Mouse (Mus musculus): ENCODE measurements around the gene Syt13.
A peak's percentile ranks its signal among the peaks of the same experiment; 100 is the strongest.

Syt13 gene

DNA sequence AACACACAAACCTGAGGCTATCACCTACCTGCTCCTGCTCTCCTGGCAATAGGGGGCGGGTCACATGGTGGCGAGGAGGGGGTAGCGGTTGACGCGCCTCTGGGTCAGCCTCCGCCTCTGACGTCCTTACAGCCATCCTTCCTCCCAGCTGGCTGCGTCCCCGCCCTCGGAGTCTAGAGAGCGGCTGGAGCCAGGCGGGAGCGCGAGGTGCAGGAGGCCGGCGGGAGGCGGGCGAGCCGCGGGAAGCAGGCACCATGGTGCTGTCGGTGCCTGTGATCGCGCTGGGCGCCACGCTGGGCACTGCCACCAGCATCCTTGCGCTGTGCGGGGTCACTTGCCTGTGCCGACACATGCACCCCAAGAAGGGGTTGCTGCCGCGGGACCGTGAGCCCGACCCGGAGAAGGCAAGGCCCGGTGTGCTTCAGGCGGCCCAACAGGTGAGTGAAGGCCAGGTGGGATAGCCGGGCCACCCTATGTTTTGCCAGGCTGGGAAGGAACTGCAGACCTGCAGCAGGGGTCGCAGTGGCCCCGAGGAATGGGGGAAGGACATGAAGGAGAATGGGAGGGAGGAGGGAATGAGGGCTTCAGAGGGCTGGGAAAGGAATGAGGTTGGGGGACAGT, at the start of gene Syt13:
TSS of gene Syt13 (plus strand) at position 166 of the 621 bp plus-strand sequence.
- peak; percentile 42 for DNase-seq (ENCODE audit: low spot score)

DNA sequence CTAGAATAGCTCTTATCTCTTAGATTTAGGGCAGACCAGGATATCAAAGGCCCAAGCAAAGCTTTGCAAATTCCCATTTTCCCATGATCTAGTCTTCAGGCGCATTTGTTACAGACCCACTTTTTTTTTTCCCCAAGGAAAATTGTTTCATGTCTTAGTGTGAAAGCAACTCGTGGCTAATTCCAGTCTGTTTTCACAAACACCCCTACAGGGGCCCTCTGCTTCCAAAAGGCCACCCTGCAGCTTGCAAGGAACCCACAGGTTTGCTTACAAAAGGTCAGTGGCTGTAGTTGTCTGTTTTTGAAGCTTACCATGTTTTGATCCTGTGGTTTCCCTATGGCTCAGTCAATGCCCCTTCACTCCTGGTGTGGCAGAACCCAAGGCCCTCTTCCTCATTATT, 48.3 kb upstream of the Syt13 start:
- no peak for DNase-seq (ENCODE audit: low spot score)

DNA sequence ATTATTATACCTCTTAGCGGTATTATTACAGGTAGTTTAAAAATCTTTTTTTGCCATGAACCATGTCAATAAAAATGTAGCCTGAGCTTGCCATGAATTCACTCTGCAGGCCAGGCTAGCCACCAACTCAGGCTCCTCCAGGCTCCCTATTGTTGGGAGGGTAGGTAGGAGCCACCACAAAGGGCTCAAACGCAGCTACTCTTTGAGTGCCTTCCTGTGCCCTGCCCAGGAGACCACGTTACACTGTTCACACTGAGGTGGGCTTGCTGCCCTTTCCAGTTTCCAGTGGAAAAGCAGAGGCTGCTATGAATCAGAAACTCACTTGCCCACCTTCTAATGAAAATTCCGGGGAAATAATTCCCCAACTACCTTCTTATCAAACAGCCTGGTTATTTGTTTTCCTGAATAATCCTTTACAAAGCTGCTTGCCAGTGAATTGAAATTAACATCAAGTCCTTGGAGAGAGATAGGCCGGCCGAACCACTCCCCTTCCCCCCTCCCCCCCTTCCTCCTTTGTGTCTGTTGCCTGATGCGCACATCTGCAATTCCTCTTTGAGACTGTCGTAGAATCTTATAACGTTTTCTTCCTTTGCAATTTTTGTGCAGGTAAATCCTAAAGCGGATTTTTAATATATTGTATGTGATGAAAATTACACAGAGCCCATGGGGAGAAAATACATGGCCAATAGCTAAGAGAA, 44.6 kb upstream of the Syt13 start:
- DNase-seq (ENCODE audit: low spot score), result no peak

DNA sequence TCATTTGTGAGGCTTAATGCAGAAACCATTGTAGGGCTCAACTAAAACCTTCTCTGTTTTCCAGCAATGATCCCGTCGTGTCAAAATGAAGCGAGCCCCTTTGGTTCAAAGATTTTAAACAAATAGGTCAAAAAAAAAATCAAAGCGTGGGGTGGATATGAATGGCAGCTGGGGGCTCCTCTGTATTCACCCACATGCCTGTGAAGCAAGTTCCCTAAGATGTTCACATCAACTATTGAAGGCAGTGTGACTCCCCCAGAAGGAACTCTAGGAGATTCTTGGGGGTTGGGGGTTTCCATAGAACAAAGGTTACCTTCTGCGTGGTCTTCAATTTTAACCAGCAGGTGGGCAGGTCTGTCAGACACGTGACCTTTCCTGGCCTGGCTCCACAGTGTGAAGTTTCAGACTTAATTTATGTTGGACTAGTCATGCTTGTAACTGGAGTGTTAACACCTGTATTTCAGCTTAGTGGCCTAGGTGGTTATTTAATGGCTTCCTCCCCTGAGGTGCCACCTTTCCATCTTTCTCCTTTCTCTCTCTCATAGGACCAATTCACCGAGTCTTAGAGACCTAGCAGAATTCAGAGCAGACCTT, 43.7 kb upstream of the Syt13 start:
- DNase-seq (ENCODE audit: low spot score), result no peak

DNA sequence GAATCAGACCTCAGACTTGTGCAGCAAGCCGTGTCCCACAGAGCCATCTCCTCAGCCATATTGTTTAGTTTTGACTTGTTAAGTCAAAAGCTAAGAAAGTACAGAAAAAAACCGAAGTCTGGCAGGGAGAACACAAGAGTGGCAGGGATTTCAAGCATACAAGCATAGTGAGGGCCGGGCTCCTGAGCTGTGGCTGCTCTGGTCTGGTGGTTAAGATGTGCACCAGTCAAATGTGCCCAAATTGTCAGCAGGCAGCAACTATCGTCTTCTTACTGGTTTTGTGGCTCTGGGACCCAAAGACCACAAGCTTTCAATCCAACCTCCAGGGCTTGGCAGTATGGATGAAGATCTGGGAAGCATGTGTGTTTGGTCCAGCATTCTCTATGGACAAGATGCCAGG, 42.2 kb upstream of the Syt13 start:
- DNase-seq (ENCODE audit: low spot score), result no peak

DNA sequence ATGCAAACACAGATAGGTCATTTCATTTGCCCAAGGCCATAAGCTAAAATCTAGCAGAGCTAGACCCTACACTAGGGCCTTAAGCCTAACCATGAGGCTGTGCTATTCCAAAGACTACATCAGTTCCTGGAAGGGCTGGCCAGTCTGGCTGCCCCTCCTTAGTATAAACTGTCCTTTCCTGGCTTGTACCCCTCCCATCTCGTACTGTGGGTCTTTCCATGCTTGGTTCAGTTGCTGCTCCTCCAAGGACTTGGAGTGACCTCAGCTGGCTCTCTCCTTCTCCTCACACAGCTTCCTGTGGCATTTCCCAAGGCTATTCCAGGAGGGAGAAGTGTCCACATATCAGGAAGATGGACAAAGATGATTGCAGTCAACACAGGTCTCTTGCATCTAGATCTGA, 40.3 kb upstream of the Syt13 start:
- no peak for DNase-seq (ENCODE audit: low spot score)

DNA sequence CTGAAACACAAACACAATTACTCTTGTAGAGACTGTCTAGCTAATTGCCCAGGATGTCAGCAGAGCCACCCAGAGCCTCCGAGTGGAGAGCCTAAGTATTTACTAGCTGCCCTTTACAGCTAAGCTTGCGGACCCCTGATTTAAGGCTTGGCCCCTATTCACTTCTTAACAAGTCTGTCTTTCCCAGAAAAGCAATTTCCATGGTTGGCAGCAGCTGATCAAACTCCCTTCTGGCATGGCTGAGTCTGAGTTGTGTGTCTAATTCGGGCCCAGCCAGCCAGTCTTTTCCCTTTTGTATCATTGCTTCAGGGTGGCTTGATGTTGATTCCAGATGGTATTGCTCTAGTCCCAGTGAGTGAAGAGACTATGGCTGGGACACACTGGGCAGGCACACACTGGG, 37.4 kb upstream of the Syt13 start:
- no peak for DNase-seq (ENCODE audit: low spot score)

DNA sequence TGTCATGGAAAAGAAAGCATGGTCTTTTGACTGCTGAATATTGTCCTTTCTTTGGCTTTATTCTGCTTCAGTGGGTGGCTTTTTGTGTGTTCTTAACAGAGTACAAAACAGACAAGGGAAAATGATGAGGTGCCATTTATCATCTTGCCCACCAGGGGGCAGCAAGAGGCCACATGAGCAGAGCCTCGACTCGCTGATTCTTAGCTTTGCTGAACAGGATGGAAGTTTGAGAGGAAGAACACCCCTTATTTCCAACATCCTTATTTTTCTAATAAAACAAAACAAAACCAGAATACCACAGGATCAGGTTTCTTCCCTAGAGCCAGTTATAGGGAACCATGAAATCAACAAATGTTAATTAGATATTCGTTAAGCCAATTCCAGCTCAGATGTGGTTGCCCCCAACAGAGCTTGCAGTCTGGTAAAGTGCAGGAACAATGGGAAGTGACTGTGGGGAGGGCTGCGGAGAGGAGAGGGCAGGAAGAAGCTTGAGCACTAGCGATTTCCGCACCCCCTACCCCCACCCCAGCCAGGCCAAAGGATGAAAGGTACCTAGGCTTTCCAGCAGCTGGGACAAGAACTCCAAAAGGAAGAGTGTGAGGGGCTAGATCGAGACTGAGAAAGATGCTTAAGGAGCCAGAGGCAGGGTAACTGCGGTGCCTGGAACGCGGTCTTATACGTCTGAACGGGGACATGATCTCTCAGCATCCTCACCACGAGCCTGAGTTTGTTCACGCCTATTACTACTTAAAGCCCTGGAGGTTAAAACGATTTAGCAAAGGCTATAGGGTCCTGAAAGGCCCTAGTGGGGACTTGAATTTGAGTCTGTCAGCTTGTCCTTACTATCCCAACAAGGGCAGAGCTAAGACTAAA, 31.6 kb upstream of the Syt13 start:
- peak; percentile 56 for DNase-seq (ENCODE audit: low spot score)

DNA sequence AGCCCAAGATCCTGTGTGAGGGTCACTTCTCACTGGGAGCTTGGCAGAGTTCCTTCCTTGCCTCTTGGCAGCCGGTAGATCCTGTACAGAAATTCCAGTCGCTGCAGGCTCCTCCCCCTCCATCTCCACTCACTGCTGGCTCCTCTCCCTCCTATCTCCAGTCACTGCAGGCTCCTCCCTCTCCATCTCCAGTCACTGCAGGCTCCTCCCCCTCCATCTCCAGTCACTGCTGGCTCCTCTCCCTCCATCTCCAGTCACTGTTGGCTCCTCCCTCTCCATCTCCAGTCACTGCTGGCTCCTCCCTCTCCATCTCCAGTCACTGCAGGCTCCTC, 31.0 kb upstream of the Syt13 start:
- DNase-seq (ENCODE audit: low spot score), result no peak

DNA sequence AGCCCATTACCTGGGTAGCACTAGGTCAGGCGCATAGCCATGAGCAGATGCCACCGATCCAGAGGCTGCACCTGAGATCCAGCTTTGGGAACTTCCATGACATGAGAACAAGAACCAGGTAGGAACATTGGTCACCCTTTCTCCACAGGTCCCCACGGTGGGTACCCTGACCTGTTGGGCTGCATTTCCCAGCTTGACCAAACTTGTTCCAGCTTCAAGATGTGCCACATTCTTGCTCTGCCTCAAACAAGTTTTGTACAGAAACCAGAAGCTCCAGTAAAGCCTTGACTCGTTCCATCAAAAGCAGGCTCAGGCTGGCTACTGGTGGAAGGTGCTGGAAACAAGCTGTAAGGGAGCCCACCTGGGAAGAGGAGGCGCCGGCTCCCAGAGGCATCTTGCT, 29.9 kb upstream of the Syt13 start:
- peak; percentile 64 for DNase-seq (ENCODE audit: low spot score)

DNA sequence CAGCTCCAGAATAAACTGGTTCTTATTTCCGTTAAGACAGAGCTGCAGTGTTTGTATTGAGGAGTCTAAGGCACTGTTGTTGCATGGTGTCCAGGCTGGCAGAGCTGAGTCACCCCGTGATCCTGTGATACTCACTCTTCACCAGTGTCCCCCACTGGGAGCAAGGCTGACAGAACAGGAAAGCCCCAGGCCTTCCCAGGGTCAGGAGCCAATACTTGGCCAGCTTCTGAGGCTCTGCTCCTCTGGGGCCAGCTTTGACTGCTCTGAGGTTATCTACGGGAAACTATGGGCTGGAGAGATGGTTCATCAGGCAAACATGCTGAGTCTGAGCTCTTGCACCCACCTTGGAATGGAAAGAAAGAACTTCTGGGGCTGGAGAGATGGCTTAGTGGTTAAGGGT, 28.0 kb upstream of the Syt13 start:
- no peak for DNase-seq (ENCODE audit: low spot score)

DNA sequence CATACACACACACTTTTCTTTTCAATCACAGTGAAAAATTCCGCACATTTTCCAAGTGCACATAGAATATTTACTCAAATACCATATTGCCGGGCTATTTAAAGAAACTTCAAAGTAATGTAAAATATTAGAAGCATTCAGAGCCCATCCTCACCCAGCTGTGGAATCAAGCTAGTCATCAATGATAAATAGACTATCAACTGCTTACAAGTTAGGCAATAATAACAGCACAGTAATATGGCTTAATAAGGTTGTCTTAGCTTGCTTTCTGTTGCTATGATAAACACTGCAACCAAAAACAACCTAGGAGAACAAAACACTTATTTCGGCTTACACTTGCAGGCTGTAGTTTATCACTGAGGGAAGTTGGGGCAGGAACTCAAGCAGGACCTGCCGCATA, 22.4 kb upstream of the Syt13 start:
- DNase-seq (ENCODE audit: low spot score), result no peak

DNA sequence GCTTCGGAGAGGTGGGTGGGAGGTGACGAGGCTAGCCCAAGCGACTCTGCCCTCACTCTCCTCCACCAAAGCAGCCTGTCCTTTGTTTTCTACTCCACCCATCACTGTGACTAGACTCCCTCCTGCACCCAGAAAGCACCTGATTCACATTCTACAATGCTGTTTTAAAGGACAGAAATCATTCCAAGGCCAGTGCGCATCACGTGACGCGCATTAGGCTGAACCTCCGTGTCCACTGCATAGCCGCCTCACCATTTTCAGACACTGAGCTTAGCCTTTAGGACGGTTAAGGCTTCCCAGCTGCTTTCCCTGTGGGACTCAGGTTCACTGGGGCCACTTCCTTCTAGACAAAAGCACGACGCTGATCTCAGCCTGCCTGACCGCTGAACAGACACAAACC, 11.2 kb upstream of the Syt13 start:
- DNase-seq (ENCODE audit: low spot score), result no peak

DNA sequence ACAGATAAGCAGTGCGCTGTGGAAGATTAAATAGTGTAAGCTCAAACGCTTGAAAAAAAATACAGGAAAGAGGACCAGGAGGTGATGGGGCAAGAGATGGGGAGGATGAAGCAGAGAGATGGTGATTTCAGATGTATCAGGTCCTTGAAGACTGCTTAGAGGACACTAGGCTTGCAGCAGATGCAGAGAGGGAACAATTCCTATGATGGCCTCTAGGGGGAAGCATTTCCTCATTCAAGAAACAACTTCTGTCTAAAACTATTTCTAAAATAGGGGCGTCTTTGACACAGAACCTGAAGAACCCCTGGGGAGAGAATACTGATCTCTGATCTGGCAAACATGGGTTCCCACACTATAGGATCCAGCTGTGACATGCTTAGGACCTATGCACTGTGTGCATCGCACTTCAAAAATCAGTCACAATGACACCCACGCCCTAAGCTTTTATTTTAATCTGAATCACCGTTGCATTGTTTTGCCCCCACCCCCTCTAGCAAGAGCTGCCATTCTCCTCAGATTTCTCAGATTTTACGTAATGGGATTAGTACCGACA, 10.5 kb upstream of the Syt13 start:
- peak; percentile 30 for DNase-seq (ENCODE audit: low spot score)

DNA sequence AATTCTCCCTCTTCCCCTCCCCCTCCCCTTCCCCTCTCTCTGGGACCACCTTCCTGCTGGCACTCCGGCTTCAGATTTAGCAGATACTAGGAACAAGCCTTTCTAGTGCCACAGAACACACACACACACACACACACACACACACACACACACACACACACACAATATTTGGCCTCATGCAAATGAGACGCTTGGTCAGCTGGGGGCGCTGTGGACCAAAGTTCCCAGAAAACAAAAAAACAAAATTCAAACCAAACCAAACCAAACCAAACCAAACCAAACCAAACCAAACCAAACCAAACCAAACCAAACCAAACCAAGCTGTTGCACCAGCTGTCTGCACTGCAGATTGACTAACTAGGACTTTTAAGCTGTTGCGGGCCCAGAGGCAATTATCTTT, 4.5 kb upstream of the Syt13 start:
- DNase-seq (ENCODE audit: low spot score), result peak; percentile 19

DNA sequence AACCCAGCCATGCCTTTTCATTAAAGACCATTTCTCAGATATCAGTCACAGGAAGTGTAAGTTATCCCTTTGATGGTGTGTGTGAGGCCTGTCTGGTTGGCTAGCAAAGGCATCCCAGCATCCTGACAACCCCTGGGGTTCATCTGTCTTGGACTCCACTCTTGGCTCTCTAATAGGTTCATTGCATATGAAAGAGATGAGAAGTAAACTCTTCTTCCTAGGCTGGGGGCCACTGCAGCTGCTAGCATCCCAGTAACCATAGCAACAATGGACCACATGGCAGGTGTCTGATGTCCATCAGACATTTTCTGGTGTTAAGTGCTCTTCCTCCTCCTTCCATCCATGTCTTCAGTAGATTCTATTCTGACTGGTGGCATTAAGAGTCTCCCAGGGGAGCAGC, 2.6 kb upstream of the Syt13 start:
- DNase-seq (ENCODE audit: low spot score), result no peak

DNA sequence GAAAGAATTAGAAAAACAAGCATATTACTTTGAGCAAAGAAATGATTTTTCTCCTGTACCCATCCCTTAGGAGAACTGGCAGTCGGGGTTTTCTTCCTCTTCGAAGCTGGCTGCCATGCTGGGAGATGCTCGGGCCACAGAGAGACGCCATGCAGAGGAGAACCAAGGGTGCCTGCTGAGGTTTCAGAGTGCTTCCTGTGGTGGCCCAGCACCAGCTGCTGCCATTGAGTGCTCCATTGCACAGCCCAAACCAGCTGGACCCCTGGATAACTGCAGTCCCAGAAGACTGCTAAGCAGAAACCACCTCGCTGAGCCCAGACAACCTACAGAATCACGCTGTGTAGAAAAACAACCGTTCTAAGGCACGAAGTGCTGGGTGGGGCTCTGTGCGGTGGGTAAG, 1.6 kb upstream of the Syt13 start:
- DNase-seq (ENCODE audit: low spot score), result no peak

DNA sequence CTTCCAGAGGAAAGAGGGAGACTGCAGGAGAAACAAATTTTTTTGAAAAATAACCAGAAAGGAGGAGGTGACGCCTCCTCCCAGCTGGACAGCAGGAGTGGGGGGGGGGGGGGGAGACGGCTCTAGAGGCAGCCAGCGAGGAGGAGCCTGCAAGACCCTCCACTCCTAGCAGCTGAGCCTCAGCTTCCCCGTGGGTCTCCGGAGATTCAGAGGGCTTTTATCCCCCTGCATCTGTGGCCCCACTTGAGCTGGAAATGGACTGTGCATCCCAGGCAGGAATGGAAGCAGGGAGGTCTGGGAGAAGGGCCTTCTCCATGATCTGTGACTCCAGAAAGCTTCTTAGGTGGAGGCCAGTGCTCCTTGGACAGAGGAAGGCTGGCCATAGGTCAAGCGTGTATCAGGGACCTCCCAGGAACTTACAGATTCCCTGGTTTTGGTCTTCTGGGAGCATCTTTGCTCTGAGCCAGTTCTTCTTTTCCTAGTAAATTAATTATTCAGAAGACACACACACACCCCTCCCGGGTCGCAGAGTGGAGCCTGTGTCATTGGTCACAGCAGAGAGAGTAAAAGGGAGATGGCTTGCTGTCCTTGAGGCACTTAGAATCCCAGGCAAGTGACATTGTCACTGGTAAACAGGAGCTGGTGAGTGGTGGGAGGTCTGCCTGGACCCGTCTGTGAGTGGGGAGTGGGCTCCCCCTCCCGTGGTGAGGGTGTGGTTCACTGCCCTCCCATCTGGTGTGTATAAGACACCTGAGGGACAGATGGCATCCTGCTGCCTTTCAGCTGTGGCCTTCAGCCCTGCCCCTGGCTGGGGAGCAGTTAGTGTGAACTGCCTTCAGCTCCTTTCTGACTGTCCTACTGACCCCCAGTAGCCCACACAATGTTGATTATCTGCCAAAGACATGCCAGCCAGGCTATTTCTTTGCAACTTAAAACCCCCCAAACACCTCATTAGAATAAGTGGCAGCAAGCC, 1.0 kb downstream of the Syt13 start:
- no peak for DNase-seq (ENCODE audit: low spot score)

DNA sequence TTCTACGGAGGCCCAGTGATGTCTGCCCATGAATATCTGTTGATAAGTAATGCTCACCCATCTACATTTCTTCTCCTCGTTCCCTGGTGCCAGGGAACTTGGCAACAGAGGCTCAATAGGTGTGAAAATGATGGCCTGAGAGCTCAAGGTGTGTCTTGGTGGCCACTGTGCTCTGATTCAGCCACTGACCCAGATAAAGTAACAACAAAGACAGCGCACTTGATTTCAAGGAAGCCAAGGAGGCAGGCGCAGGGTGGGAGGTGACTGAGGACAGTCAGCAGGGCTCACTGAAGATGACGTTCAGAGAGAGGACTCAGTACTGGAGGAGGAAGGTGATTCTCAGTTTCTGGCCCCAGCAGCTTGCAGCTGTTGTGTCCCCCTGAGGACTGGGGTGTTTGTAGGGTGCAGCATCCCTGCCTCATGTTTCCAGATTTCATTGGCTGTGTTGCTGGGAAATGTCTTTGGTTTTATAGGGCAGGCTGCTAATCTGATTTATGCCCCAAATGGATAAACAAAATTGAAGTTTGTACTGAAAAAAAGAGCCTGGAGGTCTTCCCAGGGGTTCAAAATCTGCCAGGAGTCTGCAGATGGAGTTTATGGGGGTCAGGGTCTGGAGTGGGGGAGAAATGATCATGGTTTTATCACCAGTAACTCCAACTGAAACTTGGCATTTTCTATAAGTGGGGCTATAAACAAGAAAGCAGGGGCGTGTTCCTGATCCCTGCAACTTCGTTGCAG, 2.7 kb downstream of the Syt13 start:
- no peak for DNase-seq (ENCODE audit: low spot score)

DNA sequence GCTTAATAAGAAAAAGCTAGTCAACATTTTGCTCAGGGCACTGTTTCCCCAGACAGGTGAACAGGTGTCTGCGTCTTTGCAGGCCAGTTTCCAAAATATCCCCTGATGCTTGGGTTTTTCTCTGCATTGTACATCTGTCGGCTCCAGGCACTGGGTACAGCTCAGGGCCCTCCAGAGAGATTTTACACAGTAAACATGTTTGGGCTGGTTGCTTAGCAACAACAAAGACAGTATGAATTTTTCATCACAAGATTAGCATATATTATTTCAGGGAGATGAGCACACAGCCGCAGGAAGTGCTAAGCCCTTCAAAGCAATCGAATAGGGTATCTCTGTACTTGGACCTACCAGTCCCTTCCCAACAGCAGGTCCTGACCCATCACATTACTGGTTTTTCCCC, 5.8 kb downstream of the Syt13 start:
- no peak for DNase-seq (ENCODE audit: low spot score)
